ENCODE assay signal across 14 mouse cellular contexts in genomic region chr2:14107673-14108072, GRCm38 (mm10). TPM values are rescaled to one million over a fixed set of nuclear protein-coding genes. Genes with fewer than 3 reads are reported as not detected.
DNase-seq lines count a peak whose midpoint lies in the region; ATAC-seq and TF ChIP-seq lines count a peak whose summit lies in the region.
"Had no signal": no experiment of that assay in that cellular context is flagged by ENCODE, and none has a peak within 500 bp of the region (broad histone marks: within the 10 kb centered on the region; RNA-seq: fewer than 3 reads in every experiment).

No protein-coding gene starts in this region.

- WGBS in embryonic facial prominence, embryonic 14.5 days = 80% methylated on average over 3 of the region's 3 CpGs
- 82% methylated on average over 3 of the region's 3 CpGs for WGBS in embryonic facial prominence, embryonic 10.5 days
- 30% methylated on average over 3 of the region's 3 CpGs for WGBS in liver, adult 2 months
- 88% methylated on average over 3 of the region's 3 CpGs for WGBS in liver, embryonic 11.5 days

- H3K4me3 ChIP-seq in embryonic facial prominence, embryonic 14.5 days (ENCODE audit: low read depth, low read length) = no peak overlapping the region
- H3K4me3 ChIP-seq in embryonic facial prominence, embryonic 10.5 days = no peak overlapping the region
- H3K4me3 ChIP-seq in liver, adult 2 months (ENCODE audit: insufficient read depth, low read depth, low read length) = no peak overlapping the region
- no peak overlapping the region for H3K4me3 ChIP-seq in liver, embryonic 11.5 days (ENCODE audit: low read depth, low read length)
- H3K4me3 ChIP-seq in MEL (ENCODE audit: control insufficient read depth in 1 of 2, insufficient read depth in 1 of 2, low read depth in 2 of 2, low read length in 2 of 2) = no peak overlapping the region
- no peak overlapping the region for H3K4me3 ChIP-seq in brown adipose tissue, adult 24 weeks (ENCODE audit: insufficient read depth, low read depth, low read length)
- H3K4me3 ChIP-seq: embryonic facial prominence, embryonic 15.5 days; heart, embryonic 12.5 days; hindbrain, embryonic 13.5 days; liver, embryonic 12.5 days had no signal

- no peak for TF ChIP-seq POLR2A in liver, adult 2 months (IDR thresholded peaks at IDR 0.05; ENCODE audit: extremely low read depth, insufficient read depth, low read length)
- no peak for TF ChIP-seq POLR2A in MEL (IDR thresholded peaks at IDR 0.05; ENCODE audit: control insufficient read depth in 1 of 2, insufficient read depth in 1 of 2, low read depth in 1 of 2, low read length in 2 of 2, poor library complexity in 1 of 2)

- no peak for TF ChIP-seq CTCF in liver, adult 2 months (IDR thresholded peaks at IDR 0.05; ENCODE audit: low read depth, low read length)
- TF ChIP-seq CTCF in MEL (IDR thresholded peaks at IDR 0.05 in 2 of 3, conservative IDR thresholded peaks at IDR 0.05 in 1 of 3; ENCODE audit: control insufficient read depth in 1 of 3, insufficient read depth in 1 of 3, low read depth in 2 of 3, low read length in 3 of 3, poor library complexity in 1 of 3, severe bottlenecking in 1 of 3) = no peak

- no peaks in the 10 kb centered on the region for H3K27me3 ChIP-seq in embryonic facial prominence, embryonic 14.5 days (replicated peaks; ENCODE audit: control insufficient read depth, insufficient read depth, low read length)
- no peaks in the 10 kb centered on the region for H3K27me3 ChIP-seq in embryonic facial prominence, embryonic 10.5 days (replicated peaks; ENCODE audit: low read depth, poor library complexity, severe bottlenecking)
- no peaks in the 10 kb centered on the region for H3K27me3 ChIP-seq in liver, adult 2 months (ENCODE audit: control insufficient read depth, insufficient read depth, low read length)
- no peaks in the 10 kb centered on the region for H3K27me3 ChIP-seq in liver, embryonic 11.5 days (replicated peaks; ENCODE audit: control insufficient read depth, insufficient read depth, low read length)
- no peaks in the 10 kb centered on the region for H3K27me3 ChIP-seq in MEL (ENCODE audit: control insufficient read depth in 1 of 2, insufficient read depth in 2 of 2, low read length in 2 of 2)
- H3K27me3 ChIP-seq: embryonic facial prominence, embryonic 15.5 days; heart, embryonic 12.5 days; hindbrain, embryonic 13.5 days; liver, embryonic 12.5 days had no signal

- no peak overlapping the region for H3K9ac ChIP-seq in embryonic facial prominence, embryonic 14.5 days (ENCODE audit: low read depth, low read length)
- H3K9ac ChIP-seq in liver, adult 2 months (ENCODE audit: low read depth, low read length) = no peak overlapping the region
- no peak overlapping the region for H3K9ac ChIP-seq in liver, embryonic 11.5 days (ENCODE audit: low read depth, low read length)
- no peak overlapping the region for H3K9ac ChIP-seq in MEL (ENCODE audit: control insufficient read depth, low read depth, low read length, poor library complexity, severe bottlenecking)
- H3K9ac ChIP-seq: embryonic facial prominence, embryonic 15.5 days; heart, embryonic 12.5 days; hindbrain, embryonic 13.5 days; liver, embryonic 12.5 days had no signal

- no peak overlapping the region for H3K27ac ChIP-seq in embryonic facial prominence, embryonic 14.5 days (replicated peaks; ENCODE audit: low read depth, low read length)
- no peak overlapping the region for H3K27ac ChIP-seq in embryonic facial prominence, embryonic 10.5 days (replicated peaks)
- H3K27ac ChIP-seq in liver, adult 2 months (replicated peaks; ENCODE audit: insufficient read depth, low read depth, low read length) = peak overlapping the region; percentile 45; the same call in 1 of the 2 replicates
- H3K27ac ChIP-seq in liver, embryonic 11.5 days (ENCODE audit: low read depth, low read length) = no peak overlapping the region
- no peak overlapping the region for H3K27ac ChIP-seq in MEL (ENCODE audit: control insufficient read depth, low read depth, low read length)
- H3K27ac ChIP-seq in brown adipose tissue, adult 24 weeks (replicated peaks; ENCODE audit: low read depth, low read length) = peak overlapping the region; percentile 91
- H3K27ac ChIP-seq: embryonic facial prominence, embryonic 15.5 days; hindbrain, embryonic 13.5 days; liver, embryonic 12.5 days had no signal

- peaks cover 13% of the 10 kb centered on the region for H3K36me3 ChIP-seq in embryonic facial prominence, embryonic 14.5 days (ENCODE audit: control insufficient read depth, insufficient read depth, low read length)
- H3K36me3 ChIP-seq in embryonic facial prominence, embryonic 10.5 days (replicated peaks) = peaks cover 27% of the 10 kb centered on the region
- peaks cover 6% of the 10 kb centered on the region for H3K36me3 ChIP-seq in liver, adult 2 months (ENCODE audit: control insufficient read depth, insufficient read depth, low read length)
- no peaks in the 10 kb centered on the region for H3K36me3 ChIP-seq in liver, embryonic 11.5 days (ENCODE audit: control insufficient read depth, insufficient read depth, low read length)
- peaks cover 5 to 9% of the 10 kb centered on the region in 2 experiments for H3K36me3 ChIP-seq in MEL (ENCODE audit: control insufficient read depth in 1 of 2, insufficient read depth in 2 of 2, low read length in 2 of 2)

- H3K9me3 ChIP-seq in embryonic facial prominence, embryonic 14.5 days (ENCODE audit: control insufficient read depth, low read length) = no peaks in the 10 kb centered on the region
- H3K9me3 ChIP-seq in embryonic facial prominence, embryonic 10.5 days = no peaks in the 10 kb centered on the region
- H3K9me3 ChIP-seq in liver, embryonic 11.5 days (ENCODE audit: control insufficient read depth, low read length) = no peaks in the 10 kb centered on the region
- no peaks in the 10 kb centered on the region for H3K9me3 ChIP-seq in MEL (replicated peaks; ENCODE audit: insufficient read depth, low read length)
- H3K9me3 ChIP-seq: embryonic facial prominence, embryonic 15.5 days; heart, embryonic 12.5 days; hindbrain, embryonic 13.5 days; liver, embryonic 12.5 days had no signal

- H3K4me1 ChIP-seq in embryonic facial prominence, embryonic 14.5 days (ENCODE audit: control insufficient read depth, insufficient read depth, low read length) = no peaks in the 10 kb centered on the region
- no peaks in the 10 kb centered on the region for H3K4me1 ChIP-seq in embryonic facial prominence, embryonic 10.5 days
- peaks cover 4% of the 10 kb centered on the region for H3K4me1 ChIP-seq in liver, adult 2 months (ENCODE audit: control insufficient read depth, insufficient read depth, low read length)
- H3K4me1 ChIP-seq in liver, embryonic 11.5 days (replicated peaks; ENCODE audit: control insufficient read depth, insufficient read depth, low read length) = no peaks in the 10 kb centered on the region
- H3K4me1 ChIP-seq in MEL (ENCODE audit: control insufficient read depth in 1 of 2, insufficient read depth in 2 of 2, low read length in 2 of 2) = no peaks in the 10 kb centered on the region; a peak in 1 of 4 replicates
- peaks cover 3% of the 10 kb centered on the region; the same call in 1 of the 2 replicates for H3K4me1 ChIP-seq in brown adipose tissue, adult 24 weeks (ENCODE audit: control insufficient read depth, insufficient read depth, insufficient read length, low read length)
- H3K4me1 ChIP-seq: embryonic facial prominence, embryonic 15.5 days; hindbrain, embryonic 13.5 days; liver, embryonic 12.5 days had no signal

- H3K4me2 ChIP-seq in embryonic facial prominence, embryonic 14.5 days (ENCODE audit: low read depth, low read length) = no peak overlapping the region
- H3K4me2 ChIP-seq in liver, embryonic 11.5 days = no peak overlapping the region
- H3K4me2 ChIP-seq: embryonic facial prominence, embryonic 15.5 days; heart, embryonic 12.5 days; hindbrain, embryonic 13.5 days; liver, embryonic 12.5 days had no signal

- no peak for TF ChIP-seq EP300 in MEL (IDR thresholded peaks at IDR 0.05; ENCODE audit: low read depth in 1 of 2, low read length in 2 of 2)

- peak; percentile 23 for DNase-seq in embryonic facial prominence, embryonic 14.5 days (ENCODE audit: low spot score)
- DNase-seq in embryonic facial prominence, embryonic 10.5 days (ENCODE audit: low spot score) = no peak
- DNase-seq in liver, adult 2 months (ENCODE audit: extremely low read depth, low read depth, low spot score) = peak; percentile 84
- no peak for DNase-seq in liver, embryonic 11.5 days (ENCODE audit: low spot score)
- no peak for DNase-seq in MEL (ENCODE audit: low read depth, low spot score)
- DNase-seq in right cerebral cortex, postnatal 25 days = no peak
- DNase-seq: cerebellum, postnatal 25 days had no signal

- H3K79me2 ChIP-seq in liver, adult 2 months (ENCODE audit: control insufficient read depth, insufficient read depth, low read length) = peaks cover 22% of the 10 kb centered on the region; the same call in 1 of the 2 replicates
- H3K79me2 ChIP-seq in MEL (ENCODE audit: control insufficient read depth, insufficient read depth, low read length, poor library complexity) = peaks cover 20% of the 10 kb centered on the region

- ATAC-seq in embryonic facial prominence, embryonic 14.5 days (ENCODE audit: low read depth) = no peak
- no peak for ATAC-seq in liver, embryonic 11.5 days (replicated peaks; ENCODE audit: low FRiP score)
- no peak for ATAC-seq in frontal cortex, adult (ENCODE audit: low TSS enrichment)
- ATAC-seq: intestine, postnatal 0 days; liver, embryonic 12.5 days had no signal

- no peak for TF ChIP-seq RAD21 in MEL (IDR thresholded peaks at IDR 0.05; ENCODE audit: low read depth, low read length)

RNA-seq across cellular contexts. Expression of gene Stam, which starts 33.8 kb away (rescaled TPM):
- 71.0 and 73.4 TPM in 2 replicates for polyA plus RNA-seq in embryonic facial prominence, embryonic 14.5 days (2014; fragmentation: Nextera tagmentation; extraction: Ambion mirVana)
- polyA plus RNA-seq in embryonic facial prominence, embryonic 10.5 days (2016; fragmentation: Nextera tagmentation; extraction: Ambion mirVana) = 78.2 and 86.8 TPM in 2 replicates
- total RNA-seq in liver, adult 2 months (2014; rRNA removed) = 15.8 and 19.5 TPM in 2 replicates
- polyA plus RNA-seq in liver, adult 2 months (2012; rRNA removed) = 10.3 and 15.6 TPM in 2 replicates
- polyA plus RNA-seq in liver, embryonic 11.5 days (2014; fragmentation: Nextera tagmentation; extraction: Ambion mirVana) = 52.4 and 55.1 TPM in 2 replicates
- 29.6 and 32.1 TPM in 2 replicates for total RNA-seq in MEL (2012; rRNA removed)
- polyA plus RNA-seq in MEL (2012; ENCODE audit: insufficient read depth in 1 of 2, insufficient read length in 2 of 2, low read depth in 1 of 2, low replicate concordance in 2 of 2, missing spikeins in 1 of 2) = 100 to 1,000 TPM in 1 of 2 experiments, 10 to 100 TPM in 1; 24.5 to 466 TPM
- 18.8 and 19.0 TPM in 2 replicates for polyA plus RNA-seq in brown adipose tissue, adult 24 weeks (2012; ENCODE audit: insufficient read depth, insufficient read length, missing spikeins)

RNA-seq across cellular contexts. Expression of gene Hacd1, which starts 51.7 kb away (rescaled TPM):
- 101 and 111 TPM in 2 replicates for polyA plus RNA-seq in embryonic facial prominence, embryonic 14.5 days (2014; fragmentation: Nextera tagmentation; extraction: Ambion mirVana)
- polyA plus RNA-seq in embryonic facial prominence, embryonic 10.5 days (2016; fragmentation: Nextera tagmentation; extraction: Ambion mirVana) = 38.9 and 45.5 TPM in 2 replicates
- 29.2 and 30.8 TPM in 2 replicates for total RNA-seq in liver, adult 2 months (2014; rRNA removed)
- polyA plus RNA-seq in liver, adult 2 months (2012; rRNA removed) = 16.1 and 25.0 TPM in 2 replicates
- 83.7 and 90.3 TPM in 2 replicates for polyA plus RNA-seq in liver, embryonic 11.5 days (2014; fragmentation: Nextera tagmentation; extraction: Ambion mirVana)
- 10.7 and 14.6 TPM in 2 replicates for total RNA-seq in MEL (2012; rRNA removed)
- polyA plus RNA-seq in MEL (2012; ENCODE audit: insufficient read depth in 1 of 2, insufficient read length in 2 of 2, low read depth in 1 of 2, low replicate concordance in 2 of 2, missing spikeins in 1 of 2) = 10 to 100 TPM in 1 of 2 experiments, not detected in 1; 23.1 TPM
- 24.9 and 28.1 TPM in 2 replicates for polyA plus RNA-seq in brown adipose tissue, adult 24 weeks (2012; ENCODE audit: insufficient read depth, insufficient read length, missing spikeins)

Comparison
In these comparisons a context has a peak if more than half of its experiments do, and no peak if none do; other contexts are left out.
1. DNase-seq: peak in embryonic facial prominence, embryonic 14.5 days (single experiment) and liver, adult 2 months (single experiment); none in embryonic facial prominence, embryonic 10.5 days (single experiment), liver, embryonic 11.5 days (single experiment), MEL (single experiment) and right cerebral cortex, postnatal 25 days (single experiment).
2. H3K27ac ChIP-seq: peak in liver, adult 2 months (single experiment) and brown adipose tissue, adult 24 weeks (single experiment); none in embryonic facial prominence, embryonic 14.5 days (single experiment), embryonic facial prominence, embryonic 10.5 days (single experiment), liver, embryonic 11.5 days (single experiment) and MEL (single experiment).